Mouse (Mus musculus) C2C12 (cell line): Measurements from ENCODE around the gene Nipa1.

Source experiments
- CEBPB ChIP-seq: IDR thresholded peaks from one replicate; pipeline ENCODE4 v1.6.1; 2011; ENCODE audit warnings: low read depth, mild to moderate bottlenecking, control low read depth, moderate library complexity
- CTCF ChIP-seq: IDR thresholded peaks from one replicate; pipeline ENCODE4 v1.5.1; 2011; ENCODE audit not compliant: control insufficient read depth, insufficient read depth, insufficient read length
- FOSL1 ChIP-seq: IDR thresholded peaks from one replicate; pipeline ENCODE4 v1.8.0; 2011; ENCODE audit warnings: mild to moderate bottlenecking, low read length; ENCODE audit not compliant: poor library complexity, insufficient read depth, severe bottlenecking
- MAX ChIP-seq: IDR thresholded peaks from one replicate; pipeline ENCODE4 v1.6.1; 2011; ENCODE audit warnings: mild to moderate bottlenecking, control low read depth
- MYOD1 ChIP-seq: IDR thresholded peaks from one replicate; pipeline ENCODE4 v1.6.1; 2011; ENCODE audit warnings: low read depth; ENCODE audit not compliant: control insufficient read depth, insufficient read length
- MYOG ChIP-seq: IDR thresholded peaks from one replicate; pipeline ENCODE4 v1.6.1; 2011; ENCODE audit not compliant: control insufficient read depth, insufficient read length; ENCODE audit errors: extremely low read depth
- USF1 ChIP-seq: IDR thresholded peaks from one replicate; pipeline ENCODE4 v1.6.1; 2011; ENCODE audit warnings: low read depth, mild to moderate bottlenecking, control low read depth, moderate library complexity

GRCm38 (mm10) chr7:55998997-55999396 is 20.8 kb downstream of the Nipa1 start:
- TF ChIP-seq CTCF (no peak), USF1 (no peak), FOSL1 (no peak), MAX (no peak), MYOD1 (no peak), MYOG (no peak), CEBPB (no peak)
